Mouse (Mus musculus): Measurements from ENCODE around the gene 1700018B08Rik.

The 1700018B08Rik gene

GRCm38 (mm10) chr8:121562941-121563351, 18.8 kb upstream of the 1700018B08Rik start:
- peak; percentile 63 for DNase-seq (ENCODE audit: low spot score)

- DNase-seq (ENCODE audit: low spot score), result no peak
These were observed 17.7 kb upstream of the 1700018B08Rik start for GRCm38 (mm10) chr8:121561636-121562345.

- no peak for DNase-seq (ENCODE audit: low spot score)
These were observed 16.4 kb upstream of the 1700018B08Rik start for GRCm38 (mm10) chr8:121560432-121561100.

- no peak for DNase-seq (ENCODE audit: low spot score)
These were observed 15.7 kb upstream of the 1700018B08Rik start for GRCm38 (mm10) chr8:121559801-121560200.

GRCm38 (mm10) chr8:121558538-121558937, 14.4 kb upstream of the 1700018B08Rik start:
- DNase-seq (ENCODE audit: low spot score), result no peak

GRCm38 (mm10) chr8:121557746-121558145, 13.6 kb upstream of the 1700018B08Rik start:
- DNase-seq (ENCODE audit: low spot score), result no peak

- DNase-seq (ENCODE audit: low spot score), result no peak
These were observed 9.8 kb upstream of the 1700018B08Rik start for GRCm38 (mm10) chr8:121553831-121554475.

GRCm38 (mm10) chr8:121552506-121552905, 8.4 kb upstream of the 1700018B08Rik start:
- DNase-seq (ENCODE audit: low spot score), result no peak

GRCm38 (mm10) chr8:121551065-121551985, 7.2 kb upstream of the 1700018B08Rik start:
- no peak for DNase-seq (ENCODE audit: low spot score)

GRCm38 (mm10) chr8:121550056-121550455, 5.9 kb upstream of the 1700018B08Rik start:
- no peak for DNase-seq (ENCODE audit: low spot score)

- DNase-seq (ENCODE audit: low spot score), result no peak
These were observed 3.0 kb upstream of the 1700018B08Rik start for GRCm38 (mm10) chr8:121547132-121547531.

GRCm38 (mm10) chr8:121544936-121545335, 816 bp upstream of the 1700018B08Rik start:
- DNase-seq (ENCODE audit: low spot score), result no peak

- DNase-seq (ENCODE audit: low spot score), result no peak
These were observed 1.2 kb downstream of the 1700018B08Rik start for GRCm38 (mm10) chr8:121542901-121543300.

- no peak for DNase-seq (ENCODE audit: low spot score)
These were observed 2.3 kb downstream of the 1700018B08Rik start for GRCm38 (mm10) chr8:121541862-121542261.

- DNase-seq (ENCODE audit: low spot score), result no peak
These were observed 11.7 kb downstream of the 1700018B08Rik start for GRCm38 (mm10) chr8:121532381-121532780.

GRCm38 (mm10) chr8:121530639-121531038, 13.5 kb downstream of the 1700018B08Rik start:
- no peak for DNase-seq (ENCODE audit: low spot score)

GRCm38 (mm10) chr8:121528790-121529189, 15.3 kb downstream of the 1700018B08Rik start:
- no peak for DNase-seq (ENCODE audit: low spot score)

- no peak for DNase-seq (ENCODE audit: low spot score)
These were observed 16.4 kb downstream of the 1700018B08Rik start for GRCm38 (mm10) chr8:121527751-121528150.

GRCm38 (mm10) chr8:121526811-121527550, 17.1 kb downstream of the 1700018B08Rik start:
- no peak for DNase-seq (ENCODE audit: low spot score)

GRCm38 (mm10) chr8:121525111-121525818, 18.9 kb downstream of the 1700018B08Rik start:
- no peak for DNase-seq (ENCODE audit: low spot score)
